Mouse (Mus musculus) Patski (cell line): ENCODE results near the gene Pex1. TPM values are rescaled to one million over a fixed set of nuclear protein-coding genes. Genes with fewer than 3 reads are reported as not detected.

Experiments
- ATAC-seq: fragments of 100-300 bp; one replicate; pipeline ENCODE4 v1.8.0; 2021
- CTCF ChIA-PET: fragments of 350-600 bp; sonication (Branson Sonifier 250); formaldehyde crosslinking; loops from one replicate; lab custom pipeline; 2022; ENCODE audit warnings: inconsistent platforms; lab: Charles Lee
- POLR2A ChIA-PET: fragments of 350-600 bp; sonication (Branson Sonifier 250); formaldehyde crosslinking; loops from one replicate; lab custom pipeline; 2022; ENCODE audit warnings: antibody characterized with exemption, inconsistent platforms; lab: Charles Lee
- DNase-seq: peaks from one replicate; pipeline ENCODE4 v3.0.0-alpha.2; 2011; ENCODE audit warnings: low read depth, low spot score
- H3K27me3 ChIP-seq: fragments of 371-371 bp; one replicate; pipeline ENCODE4 v1.5.1; 2021
- CTCF ChIP-seq: fragments of 100-300 bp; IDR thresholded peaks from one replicate; pipeline ENCODE4 v1.5.1; 2021
- in situ Hi-C: fragments of 300-500 bp; cut with MboI; formaldehyde crosslinking; loops from 3 replicates; pipeline ENCODE4 v1.11.1; 2018; ENCODE audit warnings: low pct_unique_long_range_greater_than_20kb, mixed read lengths
- polyA plus RNA-seq: library from polyadenylated mRNA; unstranded; gene quantifications from one replicate; pipeline ENCODE4 v1.2.3, GENCODE M21; 2021

The Pex1 gene
- polyA plus RNA-seq, 1 experiment from 2014 or later, result 34.7 TPM

DNA sequence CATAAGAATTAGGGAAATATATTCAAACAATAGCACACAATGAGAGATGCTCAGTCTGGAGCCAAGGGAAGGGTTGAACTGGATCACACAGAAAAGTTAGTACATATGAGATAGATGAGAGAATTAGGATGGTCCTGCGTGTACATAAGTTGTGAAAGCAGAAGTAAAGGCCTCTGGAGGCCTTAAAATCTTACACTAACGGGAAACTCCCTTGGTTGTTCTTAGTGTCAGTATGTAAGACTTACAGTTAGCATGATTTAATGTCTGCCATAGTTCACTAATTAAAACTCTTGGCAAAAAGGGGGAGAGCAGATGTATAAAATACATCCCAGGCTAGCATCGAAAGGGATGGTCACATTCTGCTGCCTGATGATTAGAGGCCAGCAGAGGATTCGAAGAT lies 57.9 kb downstream of the Pex1 start:
- in situ Hi-C loops, result no loop called here
- ATAC-seq (no peak), DNase-seq (no peak)
- no peak for TF ChIP-seq CTCF
- ChIA-PET POLR2A (no interaction called here), CTCF (no interaction called here)
- H3K27me3 ChIP-seq, result peaks cover 3% of the 10 kb centered on the region

DNA sequence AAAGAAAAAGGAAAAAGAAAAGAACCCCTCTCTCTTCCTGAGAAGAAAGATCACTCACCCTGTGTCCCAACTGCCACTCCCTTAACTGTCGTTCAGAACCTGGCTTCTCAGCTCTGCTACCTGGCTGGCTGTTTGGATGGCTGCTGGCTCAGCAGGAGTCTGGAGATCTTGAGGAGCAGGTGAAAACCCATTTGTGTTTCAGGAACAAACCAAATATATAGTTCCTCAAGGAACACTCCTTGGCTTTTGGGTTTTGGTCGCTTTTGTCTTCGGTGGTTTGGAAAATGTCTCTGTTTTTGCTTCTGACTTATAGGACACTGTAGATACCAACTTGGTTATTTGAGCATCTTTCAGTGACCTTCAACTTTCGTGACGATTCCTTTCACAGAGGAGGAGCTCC lies 61.2 kb downstream of the Pex1 start, which contains the start of gene Gatad1:
Gatad1 (minus strand) TSS at position 101 of the 400 bp plus-strand sequence.
- peaks cover 23% of the 10 kb centered on the region for H3K27me3 ChIP-seq
- no peak for TF ChIP-seq CTCF
- DNase-seq (no peak), ATAC-seq (no peak)
- POLR2A ChIA-PET, result no interaction called here
- in situ Hi-C loops, result no loop called here
- CTCF ChIA-PET, result interaction anchor here (1.3 kb wide), 1 partner anchor 9 kb away, joined by 3 read pairs; no protein-coding TSS in a partner anchor

DNA sequence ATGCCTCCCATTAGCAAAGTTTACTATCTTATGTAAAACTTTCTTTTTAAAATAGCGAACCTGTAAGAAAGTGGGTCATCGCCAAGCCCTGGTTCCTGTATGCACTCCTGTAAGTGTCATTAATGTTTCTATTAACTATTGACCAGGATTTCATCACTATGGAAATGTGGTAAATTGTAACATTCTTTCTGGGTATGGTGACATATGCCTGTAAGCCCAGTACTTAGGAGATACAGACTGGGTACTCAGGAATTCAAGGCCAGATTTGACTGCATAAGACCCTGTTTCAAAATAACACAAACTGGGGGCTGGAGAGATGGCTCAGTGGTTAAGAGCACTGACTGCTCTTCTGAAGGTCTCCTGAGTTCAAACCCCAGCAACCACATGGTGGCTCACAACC lies 69.4 kb downstream of the Pex1 start:
- TF ChIP-seq CTCF, result no peak
- ChIA-PET POLR2A (no interaction called here), CTCF (interaction anchor here (1.0 to 1.2 kb wide), 2 partner anchors 8 to 14 kb away, joined by 3 read pairs; partner anchors contain the start of gene Gatad1)
- peaks cover 14% of the 10 kb centered on the region for H3K27me3 ChIP-seq
- DNase-seq (no peak), ATAC-seq (no peak)
- in situ Hi-C loops, result no loop called here

- POLR2A ChIA-PET, result interaction anchor here (0.6 kb wide), 1 partner anchor 1523 kb away, joined by 3 read pairs; no protein-coding TSS in a partner anchor
- in situ Hi-C loops, result no loop called here
- CTCF ChIA-PET, result interaction anchor here (1.2 kb wide), 1 partner anchor 9 kb away, joined by 3 read pairs; the partner anchor contains the start of gene Gatad1
- DNase-seq (no peak), ATAC-seq (no peak)
- peaks cover 11% of the 10 kb centered on the region for H3K27me3 ChIP-seq
- TF ChIP-seq CTCF, result no peak
Measured at GRCm38 (mm10) chr5:3666585-3666984, 70.7 kb downstream of the Pex1 start.

- no peak for DNase-seq
- POLR2A ChIA-PET, result no interaction called here
- no peak for ATAC-seq
- H3K27me3 ChIP-seq, result peaks cover 4% of the 10 kb centered on the region
- CTCF ChIA-PET, result no interaction called here
- in situ Hi-C loops, result no loop called here
- no peak for TF ChIP-seq CTCF
Measured at GRCm38 (mm10) chr5:3669938-3670554, 74.2 kb downstream of the Pex1 start.

Other genes starting within 250 kb of the Pex1 start
- gene Fam133b, start 52.2 kb upstream of the Pex1 start, polyA plus RNA-seq, result 34.2 TPM
- gene 1700109H08Rik, start 24.5 kb upstream of the Pex1 start, polyA plus RNA-seq, result 1.2 TPM
- 11.6 TPM for gene Rbm48, start 519 bp downstream of the Pex1 start, polyA plus RNA-seq
- not detected for gene Tmbim7, start 55.1 kb downstream of the Pex1 start, polyA plus RNA-seq
- 146 TPM for gene Gatad1, start 61.1 kb downstream of the Pex1 start, polyA plus RNA-seq
- gene Ankib1, start 206.9 kb downstream of the Pex1 start, polyA plus RNA-seq, result 35.3 TPM
- gene Krit1, start 207.1 kb downstream of the Pex1 start, polyA plus RNA-seq, result 46.1 TPM
- 0.35 TPM for gene Lrrd1, start 249.1 kb downstream of the Pex1 start, polyA plus RNA-seq